Mouse (Mus musculus) right cerebral cortex, postnatal 10 days (tissue): ENCODE results near the gene Nelfb.

Source experiments
- DNase-seq, 2 experiments: peaks; one replicate each; pipeline ENCODE4 v3.0.0; 2021; ENCODE audit warnings: low spot score in 2 of 2

Nelfb gene

GRCm38 (mm10) chr2:25196172-25196954, 14.9 kb downstream of the Nelfb start, which contains the start of gene Tor4a:
TSS of gene Tor4a (minus strand) at chr2:25196886.
- DNase-seq: peak in 1 of 2 experiments; percentile 55

- DNase-seq: peak in 1 of 2 experiments; percentile 53
Measured at GRCm38 (mm10) chr2:25195211-25196156, 15.8 kb downstream of the Nelfb start.

- peak in 1 of 2 experiments; percentile 46 for DNase-seq
Measured at GRCm38 (mm10) chr2:25194486-25195171, 16.7 kb downstream of the Nelfb start.

GRCm38 (mm10) chr2:25194006-25194405, 17.3 kb downstream of the Nelfb start:
- DNase-seq: no peak

- DNase-seq: peak; percentile 84 to 86
Measured at GRCm38 (mm10) chr2:25193330-25193770, 17.9 kb downstream of the Nelfb start.

- no peak for DNase-seq
Measured at GRCm38 (mm10) chr2:25187841-25188240, 23.4 kb downstream of the Nelfb start.

- DNase-seq: no peak
Measured at GRCm38 (mm10) chr2:25186575-25186930, 24.7 kb downstream of the Nelfb start.

- DNase-seq: peak; percentile 82 to 84
Measured at GRCm38 (mm10) chr2:25185625-25186574, 25.4 kb downstream of the Nelfb start.

GRCm38 (mm10) chr2:25184496-25184895, 26.8 kb downstream of the Nelfb start:
- DNase-seq: peak in 1 of 2 experiments; percentile 21

GRCm38 (mm10) chr2:25183336-25183735, 28.0 kb downstream of the Nelfb start:
- peak in 1 of 2 experiments; percentile 32 for DNase-seq

GRCm38 (mm10) chr2:25182664-25183063, 28.6 kb downstream of the Nelfb start:
- DNase-seq: peak; percentile 65 to 77

GRCm38 (mm10) chr2:25181891-25182397, 29.3 kb downstream of the Nelfb start:
- peak in 1 of 2 experiments; percentile 42 for DNase-seq

GRCm38 (mm10) chr2:25180973-25181890, 30.1 kb downstream of the Nelfb start:
- DNase-seq: peak; percentile 58 to 64

GRCm38 (mm10) chr2:25180478-25180903, 30.8 kb downstream of the Nelfb start, which contains the start of gene Nrarp:
TSS of gene Nrarp (plus strand) at chr2:25180758.
- peak; percentile 97 to 98 for DNase-seq

- DNase-seq: peak in 1 of 2 experiments; percentile 22
Measured at GRCm38 (mm10) chr2:25179566-25180217, 31.6 kb downstream of the Nelfb start.

- DNase-seq: peak; percentile 79
Measured at GRCm38 (mm10) chr2:25178285-25178972, 32.9 kb downstream of the Nelfb start.

- DNase-seq: peak; percentile 83 to 86
Measured at GRCm38 (mm10) chr2:25177685-25178084, 33.6 kb downstream of the Nelfb start.

GRCm38 (mm10) chr2:25177076-25177475, 34.2 kb downstream of the Nelfb start:
- DNase-seq: no peak
